Mouse (Mus musculus) megakaryocyte-erythroid progenitor cell, adult 5-6 weeks (primary cell): ENCODE results near the gene Arcn1. TPM values are rescaled to one million over a fixed set of nuclear protein-coding genes. Genes with fewer than 3 reads are reported as not detected.

Experiments used
- ATAC-seq: replicated peaks from 2 replicates; pipeline ENCODE4 v1.8.0; 2016; ENCODE audit warnings: mild to moderate bottlenecking, inconsistent platforms; ENCODE audit not compliant: severe bottlenecking, poor library complexity, low FRiP score, low TSS enrichment
- total RNA-seq, 2 experiments: library from RNA; stranded (forward) in 1 of 2; stranded (reverse) in 1 of 2; fragments of 200-1000, 215-1000 nt in 1 of 2; fragments of >200 nt in 1 of 2; fragmentation: Nextera tagmentation in 1 of 2; gene quantifications; 2 replicates each; pipeline ENCODE4 v1.2.3; 2014 to 2017

Gene Arcn1
- total RNA-seq, 2 experiments from 2014 or later = 111 to 182 TPM

- ATAC-seq = no peak
Measured at GRCm38 (mm10) chr9:44699196-44699595, 68.4 kb downstream of the Arcn1 start.

DNA sequence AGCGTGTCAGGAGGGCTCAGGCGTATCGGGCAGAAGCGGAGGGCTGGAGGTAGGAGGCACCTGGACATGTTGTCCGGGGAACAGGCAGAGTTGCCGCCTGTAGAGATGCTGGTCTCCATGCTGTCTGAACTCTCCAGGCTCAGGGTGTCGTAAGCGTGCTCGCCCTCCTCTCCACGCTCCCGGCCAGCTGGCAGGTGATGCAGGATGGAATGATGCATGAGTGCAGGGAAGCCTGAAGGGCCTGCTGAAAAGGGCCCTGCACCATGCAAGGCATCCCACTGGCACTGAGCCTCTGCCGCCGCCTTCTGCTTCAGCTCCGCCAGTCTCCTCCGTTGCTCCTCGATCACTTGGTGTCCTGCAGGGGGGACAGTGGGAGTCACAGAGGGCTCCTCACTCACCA, 69.8 kb downstream of the Arcn1 start:
- no peak for ATAC-seq

DNA sequence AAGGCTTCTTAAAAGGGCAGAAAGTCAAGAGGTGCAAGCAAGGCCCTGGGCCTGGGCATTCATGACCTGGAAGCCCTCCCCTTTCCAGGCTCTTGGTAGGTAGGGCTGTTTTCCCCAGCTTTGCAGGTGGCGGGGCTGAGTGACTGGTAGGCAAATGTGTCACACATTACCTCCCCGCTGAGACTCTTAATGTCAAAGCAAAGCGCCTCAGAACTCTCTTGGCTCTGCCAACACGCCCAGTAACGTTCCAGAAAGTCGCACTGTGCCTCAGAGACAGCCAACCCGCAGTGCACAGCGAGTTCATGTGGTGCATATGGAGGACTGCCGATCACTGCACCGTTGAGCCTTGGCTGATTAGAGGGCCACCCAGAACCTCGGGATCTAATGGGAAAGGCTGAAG, 74.6 kb downstream of the Arcn1 start:
- ATAC-seq = no peak

GRCm38 (mm10) chr9:44691671-44692520, 75.7 kb downstream of the Arcn1 start:
- ATAC-seq = no peak

Other genes starting within 250 kb of the Arcn1 start
- gene Cxcr5, start 206.0 kb downstream of the Arcn1 start, total RNA-seq (2014; fragmentation: Nextera tagmentation) = 0.54 and 6.2 TPM in 2 replicates
- 0.08 and 1.8 TPM in 2 replicates for gene Cxcr5, start 206.0 kb downstream of the Arcn1 start, total RNA-seq (2017)
- 73.6 and 92.1 TPM in 2 replicates for gene Ddx6, start 163.0 kb downstream of the Arcn1 start, total RNA-seq (2014; fragmentation: Nextera tagmentation)
- 76.4 and 93.3 TPM in 2 replicates for gene Ddx6, start 163.0 kb downstream of the Arcn1 start, total RNA-seq (2017)
- gene Treh, start 94.6 kb downstream of the Arcn1 start, total RNA-seq (2014; fragmentation: Nextera tagmentation) = not detected in 2 replicates
- gene Treh, start 94.6 kb downstream of the Arcn1 start, total RNA-seq (2017) = not detected in 2 replicates
- gene Phldb1, start 32.6 kb downstream of the Arcn1 start, total RNA-seq (2014; fragmentation: Nextera tagmentation) = 3.7 and 5.3 TPM in 2 replicates
- gene Phldb1, start 32.6 kb downstream of the Arcn1 start, total RNA-seq (2017) = 1.6 and 14.1 TPM in 2 replicates
- gene Ift46, start 63 bp upstream of the Arcn1 start, total RNA-seq (2014; fragmentation: Nextera tagmentation) = 27.7 and 31.3 TPM in 2 replicates
- gene Ift46, start 63 bp upstream of the Arcn1 start, total RNA-seq (2017) = 24.1 and 28.7 TPM in 2 replicates
- not detected in 2 replicates for gene Tmem25, start 31.5 kb upstream of the Arcn1 start, total RNA-seq (2014; fragmentation: Nextera tagmentation)
- 0.28 TPM in 1 of 2 replicates, not detected in the other for gene Tmem25, start 31.5 kb upstream of the Arcn1 start, total RNA-seq (2017)
- not detected in 2 replicates for gene Ttc36, start 35.2 kb upstream of the Arcn1 start, total RNA-seq (2014; fragmentation: Nextera tagmentation)
- gene Ttc36, start 35.2 kb upstream of the Arcn1 start, total RNA-seq (2017) = not detected in 2 replicates
- 97.4 and 110 TPM in 2 replicates for gene Kmt2a, start 113.5 kb upstream of the Arcn1 start, total RNA-seq (2014; fragmentation: Nextera tagmentation)
- 14.0 and 23.6 TPM in 2 replicates for gene Kmt2a, start 113.5 kb upstream of the Arcn1 start, total RNA-seq (2017)
- 751 and 827 TPM in 2 replicates for gene Atp5l, start 152.9 kb upstream of the Arcn1 start, total RNA-seq (2014; fragmentation: Nextera tagmentation)
- 149 and 255 TPM in 2 replicates for gene Atp5l, start 152.9 kb upstream of the Arcn1 start, total RNA-seq (2017)
- gene Ube4a, start 197.8 kb upstream of the Arcn1 start, total RNA-seq (2014; fragmentation: Nextera tagmentation) = 58.0 and 64.3 TPM in 2 replicates
- 40.6 and 50.2 TPM in 2 replicates for gene Ube4a, start 197.8 kb upstream of the Arcn1 start, total RNA-seq (2017)
- gene Cd3g, start 212.6 kb upstream of the Arcn1 start, total RNA-seq (2014; fragmentation: Nextera tagmentation) = 2.3 and 17.7 TPM in 2 replicates
- 2.6 and 14.6 TPM in 2 replicates for gene Cd3g, start 212.6 kb upstream of the Arcn1 start, total RNA-seq (2017)
- gene Cd3d, start 213.9 kb upstream of the Arcn1 start, total RNA-seq (2014; fragmentation: Nextera tagmentation) = 5.5 and 24.0 TPM in 2 replicates
- gene Cd3d, start 213.9 kb upstream of the Arcn1 start, total RNA-seq (2017) = not detected in 2 replicates
- 10.5 and 20.5 TPM in 2 replicates for gene Cd3e, start 241.8 kb upstream of the Arcn1 start, total RNA-seq (2014; fragmentation: Nextera tagmentation)
- not detected in 2 replicates for gene Cd3e, start 241.8 kb upstream of the Arcn1 start, total RNA-seq (2017)